In the genomic region with DNA sequence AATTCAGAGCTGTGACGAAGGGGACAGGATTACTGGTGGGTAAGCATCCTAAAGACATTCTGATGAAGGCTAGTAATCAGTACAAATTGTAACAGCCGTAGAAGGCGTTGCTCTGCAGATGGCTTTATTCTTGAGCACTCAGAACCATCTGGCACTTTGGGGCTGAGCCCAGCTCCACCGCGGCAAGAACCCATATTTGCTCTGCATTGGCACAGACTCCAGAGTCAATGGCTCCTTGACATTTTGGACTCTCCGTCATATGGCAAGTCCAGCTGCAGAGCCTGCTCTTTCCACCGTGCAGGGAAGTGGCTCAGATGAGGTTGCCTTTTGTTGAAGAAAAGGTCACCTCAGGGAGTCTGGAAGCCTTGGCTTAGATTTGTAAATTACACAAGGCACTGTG, we compare ENCODE assay signal across 9 mouse cellular contexts.
A peak's percentile ranks its signal among the peaks of the same experiment; 100 is the strongest.
DNase-seq lines count a peak whose midpoint lies in the region; ATAC-seq and TF ChIP-seq lines count a peak whose summit lies in the region.
"Had no signal": no experiment of that assay in that cellular context is flagged by ENCODE, and none has a peak within 500 bp of the region (broad histone marks: within the 10 kb centered on the region; RNA-seq: fewer than 3 reads in every experiment).

No protein-coding gene starts in this region.

- TF ChIP-seq CTCF in brain, embryonic 14.5 days (IDR thresholded peaks at IDR 0.05; ENCODE audit: borderline replicate concordance, extremely low read depth, insufficient read depth, insufficient read length) = no peak

- H3K9ac ChIP-seq in embryonic facial prominence, embryonic 14.5 days (ENCODE audit: low read depth, low read length) = no peak overlapping the region

- H3K4me3 ChIP-seq in embryonic facial prominence, embryonic 14.5 days (ENCODE audit: low read depth, low read length) = no peak overlapping the region
- H3K4me3 ChIP-seq in embryonic facial prominence, embryonic 10.5 days = no peak overlapping the region
- H3K4me3 ChIP-seq: myocyte had no signal

- H3K27ac ChIP-seq in embryonic facial prominence, embryonic 14.5 days (replicated peaks; ENCODE audit: low read depth, low read length) = no peak overlapping the region
- H3K27ac ChIP-seq in embryonic facial prominence, embryonic 10.5 days (replicated peaks) = no peak overlapping the region

- H3K9me3 ChIP-seq in embryonic facial prominence, embryonic 14.5 days (ENCODE audit: control insufficient read depth, low read length) = no peaks in the 10 kb centered on the region
- no peaks in the 10 kb centered on the region for H3K9me3 ChIP-seq in embryonic facial prominence, embryonic 10.5 days

- DNase-seq in embryonic facial prominence, embryonic 14.5 days (ENCODE audit: low spot score) = peak; percentile 9
- no peak for DNase-seq in embryonic facial prominence, embryonic 10.5 days (ENCODE audit: low spot score)
- DNase-seq in brain, embryonic 14.5 days (ENCODE audit: low read depth) = peak; percentile 91
- DNase-seq in frontal cortex, postnatal 25 days (ENCODE audit: low spot score in 2 of 2) = peak; percentile 30 to 37
- DNase-seq in left cerebral cortex, adult 11 months (ENCODE audit: low spot score) = peak; percentile 17
- peak; percentile 75 for DNase-seq in right cerebral cortex, adult 18-20 months
- no peak for DNase-seq in thymus, postnatal 0 days (ENCODE audit: low spot score)
- DNase-seq in embryo, embryonic 11 days = no peak

- no peaks in the 10 kb centered on the region for H3K36me3 ChIP-seq in embryonic facial prominence, embryonic 14.5 days (ENCODE audit: control insufficient read depth, insufficient read depth, low read length)
- no peaks in the 10 kb centered on the region for H3K36me3 ChIP-seq in embryonic facial prominence, embryonic 10.5 days (replicated peaks)

- H3K4me1 ChIP-seq in embryonic facial prominence, embryonic 14.5 days (ENCODE audit: control insufficient read depth, insufficient read depth, low read length) = no peaks in the 10 kb centered on the region
- H3K4me1 ChIP-seq in embryonic facial prominence, embryonic 10.5 days = no peaks in the 10 kb centered on the region

- H3K27me3 ChIP-seq in embryonic facial prominence, embryonic 14.5 days (replicated peaks; ENCODE audit: control insufficient read depth, insufficient read depth, low read length) = no peaks in the 10 kb centered on the region
- no peaks in the 10 kb centered on the region for H3K27me3 ChIP-seq in embryonic facial prominence, embryonic 10.5 days (replicated peaks; ENCODE audit: low read depth, poor library complexity, severe bottlenecking)

- no peak for TF ChIP-seq POLR2A in brain, embryonic 14.5 days (IDR thresholded peaks at IDR 0.05; ENCODE audit: borderline replicate concordance, extremely low read depth, insufficient read depth, insufficient read length, poor library complexity, severe bottlenecking)

- H3K4me2 ChIP-seq in embryonic facial prominence, embryonic 14.5 days (ENCODE audit: low read depth, low read length) = no peak overlapping the region

- 74% methylated on average over 7 of the region's 7 CpGs for WGBS in embryonic facial prominence, embryonic 14.5 days
- WGBS in embryonic facial prominence, embryonic 10.5 days = 84% methylated on average over 7 of the region's 7 CpGs

- ATAC-seq in embryonic facial prominence, embryonic 14.5 days (ENCODE audit: low read depth) = no peak

Comparison
In these comparisons a context has a peak if more than half of its experiments do, and no peak if none do; other contexts are left out.
1. DNase-seq: peak in embryonic facial prominence, embryonic 14.5 days (single experiment), brain, embryonic 14.5 days (single experiment), frontal cortex, postnatal 25 days (2 of 2), left cerebral cortex, adult 11 months (single experiment) and right cerebral cortex, adult 18-20 months (single experiment); none in embryonic facial prominence, embryonic 10.5 days (single experiment), thymus, postnatal 0 days (single experiment) and embryo, embryonic 11 days (single experiment).